Mouse (Mus musculus): ENCODE results near the gene Gpr158.

- TF ChIP-seq CTCF (IDR thresholded peaks at IDR 0.05; ENCODE audit: insufficient read depth, low read length), result no peak
- no peak for TF ChIP-seq POLR2A (IDR thresholded peaks at IDR 0.05; ENCODE audit: borderline replicate concordance, extremely low read depth, low read depth, low read length)
Observed at GRCm38 (mm10) chr2:21783721-21784120, 416.4 kb downstream of the Gpr158 start.

All from lung, adult 2 months (tissue).